Mouse (Mus musculus): Measurements from ENCODE around the gene Zbtb16.

Zbtb16 gene

GRCm38 (mm10) chr9:48725918-48726317 lies 110.1 kb downstream of the Zbtb16 start:
- no peak for DNase-seq

- no peak for DNase-seq
Observed at GRCm38 (mm10) chr9:48725161-48725560, 110.9 kb downstream of the Zbtb16 start.

GRCm38 (mm10) chr9:48724733-48725132 lies 111.3 kb downstream of the Zbtb16 start:
- no peak for DNase-seq

- DNase-seq: peak; percentile 70
Observed at GRCm38 (mm10) chr9:48723511-48724304, 112.3 kb downstream of the Zbtb16 start.

- no peak for DNase-seq
Observed at GRCm38 (mm10) chr9:48723025-48723424, 113.0 kb downstream of the Zbtb16 start.

- no peak for DNase-seq
Observed at GRCm38 (mm10) chr9:48722261-48722920, 113.6 kb downstream of the Zbtb16 start.

GRCm38 (mm10) chr9:48721655-48722054 lies 114.4 kb downstream of the Zbtb16 start:
- no peak for DNase-seq

- DNase-seq: no peak
Observed at GRCm38 (mm10) chr9:48721172-48721571, 114.8 kb downstream of the Zbtb16 start.

- DNase-seq: no peak
Observed at GRCm38 (mm10) chr9:48720251-48720963, 115.6 kb downstream of the Zbtb16 start.

GRCm38 (mm10) chr9:48719619-48720018 lies 116.4 kb downstream of the Zbtb16 start:
- DNase-seq: no peak

- DNase-seq: no peak
Observed at GRCm38 (mm10) chr9:48716549-48716948, 119.5 kb downstream of the Zbtb16 start.

GRCm38 (mm10) chr9:48715042-48715441 lies 121.0 kb downstream of the Zbtb16 start:
- no peak for DNase-seq

GRCm38 (mm10) chr9:48713779-48714178 lies 122.2 kb downstream of the Zbtb16 start:
- DNase-seq: no peak

- no peak for DNase-seq
Observed at GRCm38 (mm10) chr9:48712985-48713765, 122.8 kb downstream of the Zbtb16 start.

GRCm38 (mm10) chr9:48711826-48712225 lies 124.2 kb downstream of the Zbtb16 start:
- no peak for DNase-seq

- DNase-seq: no peak
Observed at GRCm38 (mm10) chr9:48711296-48711781, 124.7 kb downstream of the Zbtb16 start.

- no peak for DNase-seq
Observed at GRCm38 (mm10) chr9:48710355-48711295, 125.4 kb downstream of the Zbtb16 start.

- peak; percentile 54 for DNase-seq
Observed at GRCm38 (mm10) chr9:48707824-48708229, 128.2 kb downstream of the Zbtb16 start.

GRCm38 (mm10) chr9:48707134-48707823 lies 128.7 kb downstream of the Zbtb16 start:
- no peak for DNase-seq

- no peak for DNase-seq
Observed at GRCm38 (mm10) chr9:48701296-48701695, 134.7 kb downstream of the Zbtb16 start.

- no peak for DNase-seq
Observed at GRCm38 (mm10) chr9:48700871-48701270, 135.2 kb downstream of the Zbtb16 start.

All from kidney, adult 11 months (tissue).